Mouse (Mus musculus) CH12.LX (cell line): ENCODE measurements around the gene Slc4a8. TPM values are rescaled to one million over a fixed set of nuclear protein-coding genes. Genes with fewer than 3 reads are reported as not detected.
A peak's percentile ranks its signal among the peaks of the same experiment; 100 is the strongest.

Experiments
- DNase-seq: peaks from one replicate; pipeline ENCODE4 v3.0.0-alpha.2; 2013; ENCODE audit errors: extremely low read depth
- H3K27ac ChIP-seq: 2 replicates; pipeline ENCODE4 v1.5.1; 2012; ENCODE audit warnings: low read depth, mild to moderate bottlenecking, control low read depth, moderate library complexity; ENCODE audit not compliant: insufficient read depth
- H3K27me3 ChIP-seq: replicated peaks from 2 replicates; pipeline ENCODE3; 2012; ENCODE audit warnings: inconsistent platforms
- H3K36me3 ChIP-seq, 2 experiments: replicated peaks in 1 of 2; 2 replicates each; pipeline versions ENCODE3 to v1.6.1; 2012; ENCODE audit warnings: inconsistent platforms in 1 of 2, low read length in 1 of 2, mild to moderate bottlenecking in 1 of 2, mixed read lengths in 1 of 2, moderate library complexity in 1 of 2; ENCODE audit not compliant: control insufficient read depth in 1 of 2, insufficient read depth in 1 of 2
- H3K4me1 ChIP-seq, 2 experiments: 2 replicates each; pipeline ENCODE4 v1.6.1; 2012; ENCODE audit warnings: inconsistent platforms in 1 of 2, moderate library complexity in 1 of 2; ENCODE audit not compliant: insufficient read depth in 2 of 2, control insufficient read depth in 1 of 2
- H3K4me2 ChIP-seq: 2 replicates; pipeline ENCODE4 v1.6.1; 2012; ENCODE audit warnings: low read depth, mild to moderate bottlenecking, control low read depth; ENCODE audit not compliant: poor library complexity, insufficient read depth, severe bottlenecking
- H3K4me3 ChIP-seq, 3 experiments: fragments of 150-350 bp in 1 of 3; sonication (generic) in 1 of 3; replicated peaks in 1 of 3; 2 replicates each; pipeline versions ENCODE3 to v1.5.1; 2011 to 2012; ENCODE audit warnings: low read depth in 2 of 3, low read length in 2 of 3, mild to moderate bottlenecking in 2 of 3, moderate library complexity in 2 of 3, control low read depth in 1 of 3, improper control_type of control experiment in 1 of 3, inconsistent platforms in 1 of 3, mixed read lengths in 1 of 3; ENCODE audit not compliant: poor library complexity in 1 of 3
- H3K79me2 ChIP-seq: replicated peaks from 2 replicates; pipeline ENCODE4 v1.6.1; 2012; ENCODE audit warnings: mild to moderate bottlenecking, moderate library complexity; ENCODE audit not compliant: control insufficient read depth, poor library complexity, insufficient read depth, severe bottlenecking; ENCODE audit errors: extremely low read depth
- H3K9ac ChIP-seq: 2 replicates; pipeline ENCODE4 v1.6.1; 2012; ENCODE audit warnings: low read depth, mild to moderate bottlenecking, control low read depth, moderate library complexity; ENCODE audit not compliant: insufficient read depth
- H3K9me3 ChIP-seq: replicated peaks from 2 replicates; pipeline ENCODE3; 2012; ENCODE audit warnings: low read length, inconsistent platforms, mixed read lengths
- BHLHE40 ChIP-seq: IDR thresholded peaks from 2 replicates; pipeline ENCODE4 v1.6.1; 2011; ENCODE audit warnings: mild to moderate bottlenecking, low read depth, low read length, improper control_type of control experiment
- CHD2 ChIP-seq: IDR thresholded peaks from 2 replicates; pipeline ENCODE4 v1.6.1; 2011; ENCODE audit warnings: low read length, improper control_type of control experiment
- CTCF ChIP-seq, 2 experiments: IDR thresholded peaks in 1 of 2; conservative IDR thresholded peaks in 1 of 2; 2 replicates each; pipeline ENCODE4 v1.5.1; 2011 to 2012; ENCODE audit warnings: low read depth in 2 of 2, low read length in 2 of 2, improper control_type of control experiment in 1 of 2, inconsistent platforms in 1 of 2, mild to moderate bottlenecking in 1 of 2, moderate library complexity in 1 of 2
- E2F4 ChIP-seq: IDR thresholded peaks from 2 replicates; pipeline ENCODE4 v1.6.1; 2011; ENCODE audit warnings: low read depth, low read length, improper control_type of control experiment; ENCODE audit not compliant: insufficient replicate concordance
- ELF1 ChIP-seq: IDR thresholded peaks from 2 replicates; pipeline ENCODE4 v1.6.1; 2014; ENCODE audit warnings: low read depth, mild to moderate bottlenecking, inconsistent platforms, low read length, improper control_type of control experiment
- EP300 ChIP-seq: IDR thresholded peaks from 2 replicates; pipeline ENCODE4 v1.6.1; 2011; ENCODE audit warnings: low read length, improper control_type of control experiment
- HCFC1 ChIP-seq: IDR thresholded peaks from 2 replicates; pipeline ENCODE4 v1.6.1; 2012; ENCODE audit warnings: low read depth, mild to moderate bottlenecking, inconsistent platforms, low read length, improper control_type of control experiment
- IRF4 ChIP-seq: IDR thresholded peaks from 2 replicates; pipeline ENCODE4 v1.6.1; 2014; ENCODE audit warnings: low read depth, mild to moderate bottlenecking, inconsistent platforms, low read length, improper control_type of control experiment
- MAX ChIP-seq: IDR thresholded peaks from 2 replicates; pipeline ENCODE4 v1.6.1; 2011; ENCODE audit warnings: low read length, improper control_type of control experiment
- MEF2A ChIP-seq: IDR thresholded peaks from 2 replicates; pipeline ENCODE4 v1.6.1; 2014; ENCODE audit warnings: low read depth, mild to moderate bottlenecking, inconsistent platforms, low read length, improper control_type of control experiment, borderline replicate concordance
- POLR2A ChIP-seq: IDR thresholded peaks from 2 replicates; pipeline ENCODE4 v1.6.1; 2011; ENCODE audit warnings: low read depth, mild to moderate bottlenecking, improper control_type of control experiment, low read length
- RAD21 ChIP-seq: IDR thresholded peaks from 2 replicates; pipeline ENCODE4 v1.6.1; 2011; ENCODE audit warnings: low read depth, mild to moderate bottlenecking, low read length, improper control_type of control experiment, moderate library complexity
- SIN3A ChIP-seq: IDR thresholded peaks from 2 replicates; pipeline ENCODE4 v1.6.1; 2012; ENCODE audit warnings: low read length, improper control_type of control experiment, inconsistent platforms
- TBP ChIP-seq: conservative IDR thresholded peaks from 2 replicates; pipeline ENCODE4 v1.6.1; 2011; ENCODE audit warnings: low read depth, low read length, improper control_type of control experiment
- TCF12 ChIP-seq: IDR thresholded peaks from 2 replicates; pipeline ENCODE4 v1.6.1; 2014; ENCODE audit warnings: low read depth, mild to moderate bottlenecking, inconsistent platforms, low read length, improper control_type of control experiment
- USF1 ChIP-seq: IDR thresholded peaks from 2 replicates; pipeline ENCODE4 v1.6.1; 2014; ENCODE audit warnings: low read depth, mild to moderate bottlenecking, inconsistent platforms, low read length, improper control_type of control experiment
- ZC3H11A ChIP-seq: IDR thresholded peaks from 2 replicates; pipeline ENCODE4 v1.6.1; 2012; ENCODE audit warnings: low read depth, mild to moderate bottlenecking, inconsistent platforms, low read length, improper control_type of control experiment
- ZNF384 ChIP-seq: IDR thresholded peaks from 2 replicates; pipeline ENCODE4 v1.6.1; 2012; ENCODE audit warnings: low read depth, low read length, improper control_type of control experiment, inconsistent platforms
- dilution Hi-C: fragments of 300-500 bp; cut with MboI; formaldehyde crosslinking; loops from 2 replicates; pipeline ENCODE4 v1.14.3; 2020; ENCODE audit warnings: low sequenced_read_pairs; ENCODE audit not compliant: extremely low pct_unique_long_range_greater_than_20kb, extremely low pct_ligation_motif_present
- in situ Hi-C: fragments of 300-500 bp; cut with MboI; formaldehyde crosslinking; loops from 3 replicates; pipeline ENCODE4 v1.14.3; 2019; ENCODE audit warnings: low sequenced_read_pairs, low pct_ligation_motif_present, low pct_unique_long_range_greater_than_20kb, mixed read lengths
- polyA plus RNA-seq: library from polyadenylated mRNA; unstranded; fragments of >175 nt; gene quantifications from 2 replicates; pipeline ENCODE4 v1.2.1, GENCODE M21; 2012; ENCODE audit warnings: low read depth; ENCODE audit not compliant: insufficient read length
- total RNA-seq, 2 experiments: library from RNA; depleted of rRNA; stranded (reverse); fragments of 300-350 nt in 1 of 2; fragments of >200 nt in 1 of 2; gene quantifications; 2 replicates each; pipeline ENCODE4 v1.2.3; 2012 to 2014

Slc4a8 gene
- total and polyA plus RNA-seq, 3 experiments: 4.7 to 9.6 (median 5.1) TPM

GRCm38 (mm10) chr15:100761036-100761418, 520 bp upstream of the Slc4a8 start (continued):
- TF ChIP-seq MAX (0 out of 2 replicates have a peak, but pooled peaks have one; percentile 23), ZNF384 (no peak), EP300 (no peak; the same call in 1 of the 2 replicates), POLR2A (no peak), BHLHE40 (no peak), USF1 (no peak), RAD21 (no peak), CTCF (conservative IDR thresholded peaks at IDR 0.05 in 1 of 2, IDR thresholded peaks at IDR 0.05 in 1 of 2; ENCODE audit: low read depth in 2 of 2, low read length in 2 of 2) (no peak), MEF2A (no peak; the same call in 1 of the 2 replicates), E2F4 (no peak), TBP (no peak)

DNA sequence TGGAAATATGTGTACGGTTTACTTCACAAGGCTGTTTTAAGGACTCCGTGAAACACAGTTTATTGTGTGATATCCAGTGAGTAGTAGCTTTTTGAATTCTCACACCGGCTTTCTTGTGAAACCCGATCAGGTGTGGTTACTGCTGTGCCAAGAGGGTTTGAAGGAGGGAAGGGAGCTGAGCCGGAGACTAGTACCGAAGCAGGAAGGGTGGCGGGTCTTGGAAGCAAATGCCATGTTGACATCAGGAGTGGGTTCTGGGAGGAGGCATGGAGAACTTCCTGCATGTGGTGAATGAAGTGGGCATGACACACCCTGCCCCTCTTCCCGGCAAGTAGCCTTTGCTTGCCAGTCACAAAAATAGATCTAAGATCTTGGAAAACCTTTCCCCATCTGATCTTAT, 1.1 kb downstream of the Slc4a8 start:
- in situ Hi-C loops: loop anchor here (5.0 to 10.0 kb wide), 3 partner anchors 55 to 242 kb away; no protein-coding TSS in a partner anchor
- Histone ChIP-seq H3K4me2 (peak overlapping the region; percentile 91; the same call in 1 of the 2 replicates), H3K4me3 (no peak overlapping the region), H3K36me3 (no peaks in the 10 kb centered on the region), H3K27ac (no peak overlapping the region), H3K79me2 (no peaks in the 10 kb centered on the region), H3K4me1 (peaks cover 14 to 42% of the 10 kb centered on the region in 2 experiments), H3K9me3 (no peaks in the 10 kb centered on the region), H3K9ac (no peak overlapping the region), H3K27me3 (peaks cover 3% of the 10 kb centered on the region)
- dilution Hi-C loops: no loop called here
- no peak for DNase-seq
- TF ChIP-seq TCF12 (no peak), ELF1 (no peak), RAD21 (no peak)

DNA sequence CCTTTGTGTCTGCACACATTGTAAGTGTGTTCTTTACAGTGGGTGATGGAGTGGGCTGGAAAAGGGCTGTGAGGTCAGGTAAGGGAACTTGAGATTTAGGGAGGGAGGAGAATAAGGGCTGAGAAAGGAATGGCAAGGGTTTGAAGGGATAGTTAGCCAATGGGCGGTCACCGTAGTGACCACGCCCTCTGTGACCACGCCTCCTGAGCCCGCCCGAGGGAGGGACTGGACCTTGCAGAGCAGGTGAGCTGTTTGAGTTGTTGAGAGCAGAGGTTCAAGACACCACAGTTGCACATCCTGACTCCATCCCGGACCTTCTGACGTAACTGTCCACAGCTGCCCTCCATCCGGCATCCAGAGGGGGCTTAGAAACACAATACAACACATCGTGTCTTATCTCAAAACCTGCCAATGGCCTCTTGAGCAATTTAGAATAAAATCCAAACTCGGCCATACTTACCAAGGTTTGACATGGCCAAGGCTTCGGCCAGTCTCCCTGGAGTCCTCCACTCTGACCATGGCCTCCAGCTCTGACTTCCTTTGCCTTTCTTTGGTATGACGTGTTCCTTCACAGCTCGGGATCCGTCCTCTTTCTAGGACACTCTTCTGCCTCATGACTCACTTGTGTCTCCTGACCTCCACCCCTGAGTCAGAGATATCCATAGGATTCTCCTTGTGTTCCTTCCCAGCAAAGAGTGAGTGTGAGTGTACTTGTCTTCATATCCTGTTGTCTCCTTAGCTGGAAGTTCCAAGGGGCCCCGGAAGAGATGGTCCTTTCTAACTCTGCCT, 2.8 kb downstream of the Slc4a8 start:
- dilution Hi-C loops: no loop called here
- Histone ChIP-seq H3K4me3 (no peak overlapping the region), H3K9me3 (no peaks in the 10 kb centered on the region), H3K9ac (no peak overlapping the region), H3K4me1 (peaks cover 14 to 37% of the 10 kb centered on the region in 2 experiments), H3K27me3 (peaks cover 3% of the 10 kb centered on the region), H3K4me2 (no peak overlapping the region), H3K79me2 (no peaks in the 10 kb centered on the region), H3K27ac (no peak overlapping the region), H3K36me3 (peaks cover 0 to 4% of the 10 kb centered on the region in 2 experiments)
- in situ Hi-C loops: loop anchor here (5.0 to 10.0 kb wide), 3 partner anchors 53 to 240 kb away; no protein-coding TSS in a partner anchor
- TF ChIP-seq CHD2 (no peak), IRF4 (no peak), USF1 (no peak), ZC3H11A (no peak), HCFC1 (no peak), SIN3A (no peak)
- no peak for DNase-seq
